Mouse (Mus musculus) heart, postnatal 0 days (tissue): ENCODE results near the gene Abcb5.

Experiments
- CTCF ChIP-seq: IDR thresholded peaks from 2 replicates; pipeline ENCODE4 v1.5.1; 2016; ENCODE audit warnings: antibody characterized with exemption, control low read depth, low read depth
- EP300 ChIP-seq: IDR thresholded peaks from 2 replicates; pipeline ENCODE4 v1.6.1; 2016; ENCODE audit warnings: antibody characterized with exemption, low read depth

GRCm38 (mm10) chr12:118840861-118841260, 125.4 kb downstream of the Abcb5 start:
- TF ChIP-seq CTCF (no peak), EP300 (no peak)
